Mouse (Mus musculus): ENCODE results near the gene Cpsf4. TPM values are rescaled to one million over a fixed set of nuclear protein-coding genes. Genes with fewer than 3 reads are reported as not detected.
A peak's percentile ranks its signal among the peaks of the same experiment; 100 is the strongest.

Gene Cpsf4
- polyA plus RNA-seq, 1 experiment from 2014 or later, result 53.4 TPM

- 0% methylated on average over 42 of the region's 42 CpGs for WGBS
- peaks cover 31% of the 10 kb centered on the region for H3K36me3 ChIP-seq
- peaks cover 26% of the 10 kb centered on the region for H3K4me1 ChIP-seq (replicated peaks)
- peak within 1 kb of the TSS; percentile 99 for H3K9ac ChIP-seq
- peak; percentile 94 for ATAC-seq (ENCODE audit: low FRiP score)
- H3K4me3 ChIP-seq, result peak within 1 kb of the TSS; percentile 99
- H3K27me3 ChIP-seq, result no peaks in the 10 kb centered on the region
- peak within 1 kb of the TSS; percentile 87 for H3K4me2 ChIP-seq
- H3K9me3 ChIP-seq, result no peaks in the 10 kb centered on the region
- peak within 1 kb of the TSS; percentile 94 for H3K27ac ChIP-seq
Measured at GRCm38 (mm10) chr5:145231367-145231871, 64.4 kb downstream of the Cpsf4 start, which contains the start of gene Zfp655. TSS of gene Zfp655 (plus strand) at chr5:145231715.

Other genes starting within 250 kb of the Cpsf4 start
- gene Smurf1, start 201.4 kb upstream of the Cpsf4 start, polyA plus RNA-seq (2015; fragmentation: Nextera tagmentation; extraction: Ambion mirVana), result 28.2 and 28.4 TPM in 2 replicates
- not detected in 2 replicates for gene Gm4871, start 134.5 kb upstream of the Cpsf4 start, polyA plus RNA-seq (2015; fragmentation: Nextera tagmentation; extraction: Ambion mirVana)
- not detected in 2 replicates for gene 1700018F24Rik, start 124.2 kb upstream of the Cpsf4 start, polyA plus RNA-seq (2015; fragmentation: Nextera tagmentation; extraction: Ambion mirVana)
- 249 and 252 TPM in 2 replicates for gene Arpc1a, start 83.4 kb upstream of the Cpsf4 start, polyA plus RNA-seq (2015; fragmentation: Nextera tagmentation; extraction: Ambion mirVana)
- not detected in 2 replicates for gene Kpna7, start 83.2 kb upstream of the Cpsf4 start, polyA plus RNA-seq (2015; fragmentation: Nextera tagmentation; extraction: Ambion mirVana)
- 81.4 TPM in 2 replicates for gene Arpc1b, start 53.0 kb upstream of the Cpsf4 start, polyA plus RNA-seq (2015; fragmentation: Nextera tagmentation; extraction: Ambion mirVana)
- 136 and 140 TPM in 2 replicates for gene Pdap1, start 27.0 kb upstream of the Cpsf4 start, polyA plus RNA-seq (2015; fragmentation: Nextera tagmentation; extraction: Ambion mirVana)
- 213 and 218 TPM in 2 replicates for gene Bud31, start 26.9 kb upstream of the Cpsf4 start, polyA plus RNA-seq (2015; fragmentation: Nextera tagmentation; extraction: Ambion mirVana)
- 20.9 and 22.4 TPM in 2 replicates for gene Ptcd1, start 105 bp upstream of the Cpsf4 start, polyA plus RNA-seq (2015; fragmentation: Nextera tagmentation; extraction: Ambion mirVana)
- 693 and 710 TPM in 2 replicates for gene Atp5j2, start 24.8 kb downstream of the Cpsf4 start, polyA plus RNA-seq (2015; fragmentation: Nextera tagmentation; extraction: Ambion mirVana)
- 13.6 and 15.6 TPM in 2 replicates for gene Zkscan14, start 34.7 kb downstream of the Cpsf4 start, polyA plus RNA-seq (2015; fragmentation: Nextera tagmentation; extraction: Ambion mirVana)
- 14.8 and 17.1 TPM in 2 replicates for gene Zkscan5, start 37.3 kb downstream of the Cpsf4 start, polyA plus RNA-seq (2015; fragmentation: Nextera tagmentation; extraction: Ambion mirVana)
- gene Zfp655, start 64.5 kb downstream of the Cpsf4 start, polyA plus RNA-seq (2015; fragmentation: Nextera tagmentation; extraction: Ambion mirVana), result 34.6 and 38.3 TPM in 2 replicates
- gene Zscan25, start 113.3 kb downstream of the Cpsf4 start, polyA plus RNA-seq (2015; fragmentation: Nextera tagmentation; extraction: Ambion mirVana), result 0.74 and 1.0 TPM in 2 replicates
- not detected in 2 replicates for gene Cyp3a57, start 178.1 kb downstream of the Cpsf4 start, polyA plus RNA-seq (2015; fragmentation: Nextera tagmentation; extraction: Ambion mirVana)

All from hindbrain, embryonic 13.5 days (tissue).